ENCODE assay signal across 7 mouse cellular contexts in the genomic region with DNA sequence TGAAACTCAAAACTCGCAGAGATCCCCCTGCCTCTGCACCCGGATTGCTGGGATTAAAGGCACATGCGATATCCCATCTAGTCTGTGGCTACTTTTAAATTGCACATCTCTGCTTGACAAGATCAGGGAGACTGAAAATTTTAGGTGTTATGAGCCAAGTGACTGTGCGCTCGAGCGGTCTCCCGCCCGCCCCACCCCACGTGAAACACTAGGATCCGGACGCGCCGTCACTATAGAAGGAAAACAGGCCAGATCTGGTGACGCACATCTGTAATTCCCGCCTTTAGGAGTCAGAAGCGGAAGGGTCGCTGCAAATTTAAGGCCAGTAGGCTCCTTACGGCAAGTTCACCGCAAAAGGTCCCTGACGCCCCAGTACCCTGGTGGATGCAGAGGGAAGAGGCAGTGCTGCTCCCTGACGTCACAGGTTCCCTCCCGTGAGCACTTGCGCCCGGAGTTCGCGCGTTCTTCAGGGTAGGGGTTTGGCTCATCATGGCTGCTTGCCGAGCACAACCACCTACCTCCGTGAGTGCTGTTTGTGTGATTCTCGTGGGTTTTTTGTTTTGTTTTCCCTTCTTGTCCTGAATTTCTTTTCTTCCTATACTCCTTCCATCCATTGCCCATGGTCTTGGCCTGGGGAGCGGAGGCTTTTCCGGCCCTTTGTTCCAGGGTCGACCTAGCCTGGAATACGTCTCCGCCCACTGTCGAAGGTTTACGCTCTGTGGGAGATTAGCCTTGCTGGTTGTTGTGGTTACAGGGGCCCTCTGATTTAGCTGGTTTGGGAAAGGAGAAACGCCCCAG. TPM values are rescaled to one million over a fixed set of nuclear protein-coding genes. Genes with fewer than 3 reads are reported as not detected.
DNase-seq lines count a peak whose midpoint lies in the region; ATAC-seq lines count a peak whose summit lies in the region.

A gene (plus strand): TSS at position 268 of the 798 bp plus-strand sequence.

- H3K4me1 ChIP-seq in intestine, embryonic 15.5 days (replicated peaks) = peaks cover 6% of the 10 kb centered on the region; the same call in 1 of the 2 replicates
- peaks cover 28% of the 10 kb centered on the region for H3K4me1 ChIP-seq in midbrain, embryonic 10.5 days

- H3K9ac ChIP-seq in intestine, embryonic 15.5 days = peak within 1 kb of the TSS; percentile 69

- peak within 1 kb of the TSS; percentile 72 for H3K4me2 ChIP-seq in intestine, embryonic 15.5 days (replicated peaks)

- H3K27ac ChIP-seq in intestine, embryonic 15.5 days = peak within 1 kb of the TSS; percentile 90
- peak within 1 kb of the TSS; percentile 97 for H3K27ac ChIP-seq in midbrain, embryonic 10.5 days (replicated peaks)

- no peaks in the 10 kb centered on the region for H3K36me3 ChIP-seq in intestine, embryonic 15.5 days
- peaks cover 12% of the 10 kb centered on the region for H3K36me3 ChIP-seq in midbrain, embryonic 10.5 days

- intact Hi-C loops in left cerebral cortex, postnatal 25 days (cut with DNase I) = loop anchor here (1.0 kb wide), 1 partner anchor 20 kb away; no protein-coding TSS in a partner anchor

- peak; percentile 91 to 97 for DNase-seq in adrenal gland, adult (ENCODE audit: inconsistent age in 2 of 2, low spot score in 1 of 2)
- peak; percentile 97 for DNase-seq in embryo, embryonic 10.5 days (ENCODE audit: low spot score)
- peak; percentile 83 for DNase-seq in gastrocnemius, postnatal 25 days
- peak; percentile 90 to 94 for DNase-seq in left cerebral cortex, postnatal 25 days (ENCODE audit: low spot score in 2 of 2)
- peak; percentile 94 for DNase-seq in midbrain, embryonic 10.5 days (ENCODE audit: low spot score)
- DNase-seq in right cerebral cortex, postnatal 4 days = peak; percentile 87

- no peaks in the 10 kb centered on the region for H3K9me3 ChIP-seq in intestine, embryonic 15.5 days
- no peaks in the 10 kb centered on the region for H3K9me3 ChIP-seq in midbrain, embryonic 10.5 days (replicated peaks)

- no peaks in the 10 kb centered on the region for H3K27me3 ChIP-seq in intestine, embryonic 15.5 days (replicated peaks)
- no peaks in the 10 kb centered on the region for H3K27me3 ChIP-seq in midbrain, embryonic 10.5 days (ENCODE audit: low read depth, poor library complexity, severe bottlenecking)

- H3K4me3 ChIP-seq in intestine, embryonic 15.5 days (replicated peaks) = peak within 1 kb of the TSS; percentile 56
- peak within 1 kb of the TSS; percentile 70 for H3K4me3 ChIP-seq in midbrain, embryonic 10.5 days

- ATAC-seq in intestine, embryonic 15.5 days = peak; percentile 96

- WGBS in intestine, embryonic 15.5 days = 2% methylated on average over 38 of the region's 38 CpGs
- 5% methylated on average over 38 of the region's 38 CpGs for WGBS in midbrain, embryonic 10.5 days

RNA-seq across cellular contexts. Expression of the gene that starts here (rescaled TPM):
- total RNA-seq in gastrocnemius, postnatal 25 days (2021) = 10 to 100 TPM in 1 of 2 experiments, 1 to 10 TPM in 1; 8.9 to 10.9 TPM
- 35.1 and 38.6 TPM in 2 replicates for polyA plus RNA-seq in intestine, embryonic 15.5 days (2015; fragmentation: Nextera tagmentation; extraction: Ambion mirVana)
- 10 to 100 TPM; 35.1 to 35.8 TPM for total RNA-seq in left cerebral cortex, postnatal 25 days (2021)
- polyA plus RNA-seq in midbrain, embryonic 10.5 days (2016; fragmentation: Nextera tagmentation; extraction: Ambion mirVana) = 82.4 and 85.6 TPM in 2 replicates

Comparison
In these comparisons a context has a peak if more than half of its experiments do, and no peak if none do; other contexts are left out.
1. Peak in every context shown above with its lines: DNase-seq, ATAC-seq, H3K4me3 ChIP-seq and H3K27ac ChIP-seq.